Mouse (Mus musculus): Measurements from ENCODE around the gene Ets1. TPM values are rescaled to one million over a fixed set of nuclear protein-coding genes. Genes with fewer than 3 reads are reported as not detected.

The Ets1 gene
- polyA plus RNA-seq, 1 experiment from 2014 or later = 16.0 TPM

DNA sequence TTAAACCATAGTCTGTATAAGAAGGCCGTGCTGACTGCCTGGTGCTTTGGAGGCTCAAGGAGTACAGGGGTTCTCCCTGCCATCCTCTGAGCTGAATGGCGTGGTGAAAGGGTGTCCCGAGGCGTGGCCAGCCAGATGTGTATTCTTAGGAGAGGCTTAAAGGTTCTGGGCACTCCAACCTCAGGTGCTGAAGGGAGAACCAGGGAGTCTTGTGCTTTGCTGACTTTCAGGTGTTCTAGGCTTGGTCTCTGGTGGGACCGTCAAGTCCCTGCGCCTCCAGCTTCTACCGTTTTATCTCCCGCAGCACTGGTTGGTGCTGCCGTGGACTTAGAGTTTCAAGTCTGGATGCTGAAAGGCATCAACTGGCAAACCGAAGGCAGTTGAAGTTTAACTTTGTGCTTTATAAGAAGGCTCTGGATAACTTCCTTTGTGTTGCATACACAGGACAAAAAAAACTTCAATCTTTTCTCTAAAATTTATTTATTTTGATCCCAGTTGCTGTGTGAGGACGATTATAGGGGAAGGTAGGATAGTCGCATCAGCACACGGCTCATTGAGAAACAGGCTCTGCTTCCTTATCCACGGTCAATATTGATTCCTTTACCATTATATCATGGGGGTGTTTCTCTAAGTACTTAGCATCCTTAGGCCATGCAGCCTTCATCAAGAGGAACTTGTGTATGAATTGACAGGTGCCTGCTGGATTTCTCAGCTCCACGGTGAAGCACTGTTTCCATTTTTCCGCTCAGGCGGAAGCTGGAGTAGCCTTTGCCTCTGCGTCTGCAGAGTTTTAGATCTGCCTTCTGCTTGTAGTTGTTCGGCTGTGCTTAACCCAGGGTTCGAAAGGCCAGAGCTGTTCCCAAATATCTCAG, 65.3 kb downstream of the Ets1 start:
- 83% methylated on average over 20 of the region's 20 CpGs for WGBS
- H3K27me3 ChIP-seq = peaks cover 61% of the 10 kb centered on the region
- no peak for ATAC-seq
- no peak overlapping the region for H3K27ac ChIP-seq
- no peak overlapping the region for H3K4me2 ChIP-seq
- H3K36me3 ChIP-seq (ENCODE audit: poor library complexity, severe bottlenecking) = no peaks in the 10 kb centered on the region
- H3K9ac ChIP-seq = no peak overlapping the region
- no peaks in the 10 kb centered on the region for H3K9me3 ChIP-seq (replicated peaks)
- no peak overlapping the region for H3K4me3 ChIP-seq
- H3K4me1 ChIP-seq = peaks cover 7% of the 10 kb centered on the region

DNA sequence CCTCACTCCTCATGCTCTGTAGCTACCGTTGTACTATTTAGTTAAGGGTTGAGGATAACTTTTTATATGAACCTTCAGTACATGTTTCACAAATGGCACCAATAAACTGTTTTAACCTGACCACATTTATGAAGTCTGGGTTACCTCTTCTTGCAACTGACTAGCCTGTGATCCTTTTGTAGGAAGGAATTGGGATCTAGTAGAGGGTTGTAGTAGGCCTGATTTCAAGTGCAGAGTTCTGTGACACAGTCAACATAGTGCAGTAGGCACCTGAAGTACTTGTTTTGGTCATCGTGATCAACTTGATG, 65.9 kb downstream of the Ets1 start:
- no peak overlapping the region for H3K9ac ChIP-seq
- peaks cover 58% of the 10 kb centered on the region for H3K27me3 ChIP-seq
- no peak overlapping the region for H3K4me2 ChIP-seq
- WGBS = 96% methylated on average over 2 of the region's 2 CpGs
- no peaks in the 10 kb centered on the region for H3K36me3 ChIP-seq (ENCODE audit: poor library complexity, severe bottlenecking)
- no peak for ATAC-seq
- H3K27ac ChIP-seq = no peak overlapping the region
- peaks cover under 1% of the 10 kb centered on the region; the same call in 1 of the 2 replicates for H3K4me1 ChIP-seq
- no peak overlapping the region for H3K4me3 ChIP-seq
- no peaks in the 10 kb centered on the region for H3K9me3 ChIP-seq (replicated peaks)

DNA sequence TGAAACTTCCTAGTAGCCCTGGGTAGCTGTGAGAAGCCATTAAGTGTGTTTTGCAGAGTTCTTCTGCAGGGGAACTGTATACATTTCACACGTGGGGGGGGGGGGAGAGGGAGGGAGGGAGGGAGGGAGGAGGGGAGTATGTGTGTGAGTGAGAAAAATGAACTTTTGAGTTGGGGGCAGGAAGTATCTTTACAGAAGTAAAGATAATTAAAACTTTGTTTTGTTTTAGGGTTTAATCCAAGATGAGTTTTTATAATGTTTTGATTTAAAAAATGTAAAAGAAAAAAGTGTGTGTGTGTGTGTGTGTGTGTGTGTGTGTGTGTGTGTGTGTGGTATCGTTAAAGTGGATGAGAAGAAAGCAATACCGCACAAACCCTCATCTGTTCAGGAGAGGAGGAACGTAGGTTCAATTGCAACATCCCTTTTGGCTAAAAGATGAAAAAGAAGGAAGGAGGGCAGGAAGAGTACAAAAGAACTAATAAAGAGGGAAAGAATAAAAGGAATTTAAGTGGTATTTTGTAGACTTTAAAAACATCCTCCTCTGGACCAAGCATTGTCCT, 66.9 kb downstream of the Ets1 start:
- Histone ChIP-seq H3K27me3 (peaks cover 51% of the 10 kb centered on the region), H3K4me2 (no peak overlapping the region), H3K36me3 (ENCODE audit: poor library complexity, severe bottlenecking) (no peaks in the 10 kb centered on the region), H3K9ac (no peak overlapping the region), H3K4me1 (no peaks in the 10 kb centered on the region), H3K27ac (no peak overlapping the region), H3K4me3 (no peak overlapping the region), H3K9me3 (replicated peaks) (no peaks in the 10 kb centered on the region)
- ATAC-seq = no peak
- 55% methylated on average over 4 of the region's 4 CpGs for WGBS

DNA sequence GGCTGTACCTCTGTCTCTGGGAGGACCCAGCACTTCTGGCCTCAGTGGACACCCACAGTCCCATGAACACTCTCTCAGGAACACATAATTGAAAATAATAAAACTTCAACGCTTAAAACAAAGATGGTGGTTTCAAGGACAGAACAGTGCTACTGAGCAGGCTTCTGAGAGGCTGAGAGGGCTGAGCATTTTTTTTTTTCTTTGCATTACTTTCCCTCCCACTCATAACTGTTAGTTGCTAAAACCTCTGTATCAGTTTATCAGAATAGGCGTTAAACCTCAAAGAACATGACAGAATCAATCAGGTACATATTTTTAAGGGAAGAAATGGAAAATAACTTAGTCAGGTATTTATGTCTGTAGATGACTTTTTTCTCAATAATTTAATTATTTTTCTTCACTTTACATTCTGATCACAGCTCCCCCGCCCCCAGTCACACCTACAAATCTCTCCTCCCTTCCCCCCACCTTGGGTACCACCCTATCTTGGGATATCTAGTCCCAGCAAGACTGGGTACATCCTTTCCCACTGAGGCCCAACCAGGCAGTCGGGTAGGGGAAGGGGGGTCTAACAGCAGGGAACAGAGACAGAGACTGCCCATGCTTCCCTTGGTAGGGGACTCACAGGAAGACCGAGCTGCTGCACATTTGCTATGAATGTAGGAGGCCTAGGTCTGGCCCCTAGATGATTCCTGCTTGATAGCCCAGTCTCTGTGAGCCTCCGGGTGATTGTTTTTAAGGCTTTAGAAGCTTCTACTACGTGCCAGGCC, 68.1 kb downstream of the Ets1 start:
- no peak overlapping the region for H3K4me3 ChIP-seq
- 76% methylated on average over 7 of the region's 7 CpGs for WGBS
- no peaks in the 10 kb centered on the region for H3K36me3 ChIP-seq (ENCODE audit: poor library complexity, severe bottlenecking)
- no peak overlapping the region for H3K27ac ChIP-seq
- H3K4me1 ChIP-seq = no peaks in the 10 kb centered on the region
- no peak overlapping the region for H3K9ac ChIP-seq
- ATAC-seq = no peak
- H3K4me2 ChIP-seq = no peak overlapping the region
- no peaks in the 10 kb centered on the region for H3K9me3 ChIP-seq (replicated peaks)
- peaks cover 41% of the 10 kb centered on the region for H3K27me3 ChIP-seq

DNA sequence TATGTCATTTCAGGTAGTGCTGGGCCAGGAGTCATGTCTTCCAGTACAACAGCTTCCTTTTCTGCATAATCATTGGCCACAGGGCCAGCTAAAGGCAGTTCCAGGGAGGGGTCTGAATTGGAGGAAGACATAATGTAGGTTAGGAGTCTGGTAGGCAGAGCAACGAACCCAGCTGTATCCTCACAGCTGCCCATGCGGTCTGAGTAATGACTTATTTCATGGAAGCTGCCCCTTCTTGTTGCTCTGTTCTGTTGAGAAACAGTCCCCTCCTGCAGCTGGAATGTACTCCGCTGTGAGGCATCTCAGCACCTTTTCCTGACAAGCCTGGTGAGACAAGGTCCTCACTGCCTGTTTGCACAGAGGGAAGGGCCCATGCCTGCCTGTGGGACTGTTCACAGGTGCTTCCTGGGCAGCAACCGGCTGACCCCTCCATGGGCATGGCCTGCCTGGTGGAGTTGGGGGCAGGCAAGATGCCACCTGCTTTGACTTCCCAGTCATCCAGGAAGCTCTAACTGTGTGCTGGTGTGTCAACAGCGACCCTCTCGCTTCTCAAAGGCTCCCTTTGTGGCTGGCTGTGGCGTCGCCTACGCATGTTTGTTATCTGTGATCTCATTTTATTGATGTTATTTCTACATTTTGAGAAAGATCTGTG, 69.9 kb downstream of the Ets1 start:
- Histone ChIP-seq H3K9me3 (replicated peaks) (no peaks in the 10 kb centered on the region; the same call in 1 of the 2 replicates), H3K36me3 (ENCODE audit: poor library complexity, severe bottlenecking) (no peaks in the 10 kb centered on the region), H3K27ac (no peak overlapping the region), H3K4me1 (no peaks in the 10 kb centered on the region), H3K9ac (no peak overlapping the region), H3K4me3 (no peak overlapping the region), H3K4me2 (no peak overlapping the region), H3K27me3 (peaks cover 26% of the 10 kb centered on the region)
- no peak for ATAC-seq
- 89% methylated on average over 9 of the region's 9 CpGs for WGBS

DNA sequence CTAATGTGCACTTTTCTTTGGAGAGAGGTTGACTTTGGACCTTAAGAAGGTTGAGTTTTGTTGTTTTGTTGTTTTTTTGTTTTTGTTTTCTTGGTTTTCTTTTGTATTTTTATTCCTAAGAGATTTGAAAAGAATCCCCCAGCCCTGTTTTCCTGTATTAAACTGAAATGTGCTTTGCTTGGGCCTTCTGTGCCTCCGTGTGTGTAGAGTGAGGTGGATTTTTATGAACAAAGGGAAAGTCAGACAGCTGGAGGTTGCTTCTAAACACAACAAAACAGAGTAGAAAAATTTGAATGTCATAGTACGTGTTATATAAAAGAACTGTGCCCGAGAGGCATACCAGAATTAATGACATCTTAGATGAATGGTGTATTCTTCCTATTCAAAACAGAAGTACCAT, 71.4 kb downstream of the Ets1 start:
- Histone ChIP-seq H3K36me3 (ENCODE audit: poor library complexity, severe bottlenecking) (no peaks in the 10 kb centered on the region), H3K27ac (no peak overlapping the region), H3K4me3 (no peak overlapping the region), H3K4me1 (no peaks in the 10 kb centered on the region), H3K27me3 (peaks cover 12% of the 10 kb centered on the region), H3K4me2 (no peak overlapping the region), H3K9me3 (replicated peaks) (no peaks in the 10 kb centered on the region; the same call in 1 of the 2 replicates), H3K9ac (no peak overlapping the region)
- WGBS = 59% methylated on average over 3 of the region's 3 CpGs
- no peak for ATAC-seq

DNA sequence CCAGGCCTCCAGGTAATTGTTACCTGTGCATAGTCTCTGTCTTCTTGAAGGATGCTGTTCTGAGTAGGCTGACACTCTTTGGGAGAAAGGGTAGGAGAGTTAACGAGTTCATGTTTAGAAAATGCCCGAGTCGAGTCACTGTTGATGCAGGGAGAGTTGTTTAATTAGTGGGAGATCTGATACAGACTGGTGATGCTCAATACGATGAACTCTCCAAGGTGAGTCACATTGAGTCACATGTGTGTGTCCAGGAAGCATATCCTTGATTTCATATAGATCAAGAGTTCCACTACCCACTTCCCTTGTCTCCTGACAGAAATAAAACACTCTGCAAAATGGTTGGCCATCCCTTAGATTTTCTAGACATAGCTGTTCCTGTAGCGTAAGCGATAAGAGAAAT, 72.5 kb downstream of the Ets1 start:
- Histone ChIP-seq H3K4me2 (no peak overlapping the region), H3K9me3 (replicated peaks) (no peaks in the 10 kb centered on the region; the same call in 1 of the 2 replicates), H3K27me3 (peaks cover 15% of the 10 kb centered on the region), H3K27ac (no peak overlapping the region), H3K4me1 (no peaks in the 10 kb centered on the region), H3K9ac (no peak overlapping the region), H3K4me3 (no peak overlapping the region), H3K36me3 (ENCODE audit: poor library complexity, severe bottlenecking) (no peaks in the 10 kb centered on the region)
- WGBS = 76% methylated on average over 6 of the region's 6 CpGs
- no peak for ATAC-seq

DNA sequence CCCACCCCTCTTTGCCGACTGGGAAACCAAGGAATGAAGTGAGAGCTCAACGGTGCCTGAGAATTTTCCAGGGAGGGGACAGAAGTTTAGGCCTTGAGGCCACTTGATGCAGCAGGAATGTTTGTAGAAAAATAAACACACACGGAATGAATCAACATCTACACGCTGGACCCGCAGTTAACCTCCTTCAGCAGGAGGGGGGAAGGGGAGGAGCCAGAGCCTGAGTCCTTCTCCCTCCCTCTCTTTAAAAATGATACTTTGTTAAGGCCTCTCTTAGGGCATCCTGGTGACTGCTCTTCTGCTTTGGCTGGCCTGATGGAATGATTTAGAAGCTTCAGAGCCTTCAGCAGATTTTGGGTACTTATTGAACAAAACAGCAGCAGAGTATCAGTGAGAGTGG, 73.3 kb downstream of the Ets1 start:
- H3K27me3 ChIP-seq = peaks cover 14% of the 10 kb centered on the region
- no peak for ATAC-seq
- no peak overlapping the region for H3K4me2 ChIP-seq
- no peaks in the 10 kb centered on the region; the same call in 1 of the 2 replicates for H3K9me3 ChIP-seq (replicated peaks)
- WGBS = 34% methylated on average over 5 of the region's 5 CpGs
- no peak overlapping the region for H3K27ac ChIP-seq
- H3K4me1 ChIP-seq = no peaks in the 10 kb centered on the region
- no peak overlapping the region for H3K4me3 ChIP-seq
- no peak overlapping the region for H3K9ac ChIP-seq
- no peaks in the 10 kb centered on the region for H3K36me3 ChIP-seq (ENCODE audit: poor library complexity, severe bottlenecking)

DNA sequence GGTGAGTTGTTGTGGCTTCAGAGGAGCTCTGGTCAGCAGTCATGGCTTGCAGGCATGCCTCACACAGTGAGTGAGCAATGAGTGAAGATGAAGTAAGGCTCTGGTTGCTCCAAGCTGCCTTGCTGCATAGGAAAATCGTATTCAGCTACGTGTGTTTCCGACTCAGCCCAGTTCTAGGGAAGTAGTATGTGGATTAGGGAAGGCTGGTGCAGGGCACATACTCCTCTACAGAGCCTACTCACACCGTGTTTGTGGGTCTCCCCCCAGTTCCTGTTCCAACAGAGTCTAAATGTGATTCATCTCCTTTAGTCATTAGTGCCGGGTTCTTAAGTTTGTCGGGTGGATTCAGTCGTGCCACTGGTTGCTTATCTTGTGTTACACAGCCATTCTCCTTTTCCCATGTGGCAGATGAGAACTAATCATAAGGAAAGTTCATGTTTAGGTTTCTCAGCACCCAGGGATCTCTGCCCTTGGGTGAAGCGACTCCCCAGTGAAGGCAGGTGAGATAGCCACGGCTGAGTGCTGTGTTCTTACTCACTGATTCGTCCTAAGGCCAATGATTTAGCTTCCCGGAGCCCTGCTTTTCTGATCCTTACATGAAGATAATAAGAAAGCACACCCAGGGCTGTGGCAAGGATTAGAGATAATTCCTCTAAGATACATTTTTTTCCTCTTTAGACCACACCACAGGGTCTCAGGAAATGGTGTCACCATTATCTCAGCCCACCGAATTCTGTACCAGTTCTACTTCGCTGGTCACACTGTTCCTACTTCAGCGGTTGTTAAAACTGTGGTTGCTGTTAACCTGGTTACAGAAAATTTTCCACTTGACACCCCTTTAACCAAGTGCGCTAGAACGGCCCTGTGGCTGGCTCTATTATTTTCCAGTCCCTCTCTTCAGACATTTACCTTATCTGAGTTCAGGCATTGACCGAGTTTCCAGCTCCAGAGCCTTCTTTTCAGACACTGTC, 74.0 kb downstream of the Ets1 start:
- H3K27ac ChIP-seq = no peak overlapping the region
- WGBS = 85% methylated on average over 17 of the region's 17 CpGs
- H3K27me3 ChIP-seq = peaks cover 12% of the 10 kb centered on the region; the same call in 1 of the 2 replicates
- no peaks in the 10 kb centered on the region for H3K4me1 ChIP-seq
- ATAC-seq = no peak
- no peaks in the 10 kb centered on the region; the same call in 1 of the 2 replicates for H3K9me3 ChIP-seq (replicated peaks)
- H3K4me3 ChIP-seq = no peak overlapping the region
- H3K4me2 ChIP-seq = no peak overlapping the region
- no peaks in the 10 kb centered on the region for H3K36me3 ChIP-seq (ENCODE audit: poor library complexity, severe bottlenecking)
- no peak overlapping the region for H3K9ac ChIP-seq

DNA sequence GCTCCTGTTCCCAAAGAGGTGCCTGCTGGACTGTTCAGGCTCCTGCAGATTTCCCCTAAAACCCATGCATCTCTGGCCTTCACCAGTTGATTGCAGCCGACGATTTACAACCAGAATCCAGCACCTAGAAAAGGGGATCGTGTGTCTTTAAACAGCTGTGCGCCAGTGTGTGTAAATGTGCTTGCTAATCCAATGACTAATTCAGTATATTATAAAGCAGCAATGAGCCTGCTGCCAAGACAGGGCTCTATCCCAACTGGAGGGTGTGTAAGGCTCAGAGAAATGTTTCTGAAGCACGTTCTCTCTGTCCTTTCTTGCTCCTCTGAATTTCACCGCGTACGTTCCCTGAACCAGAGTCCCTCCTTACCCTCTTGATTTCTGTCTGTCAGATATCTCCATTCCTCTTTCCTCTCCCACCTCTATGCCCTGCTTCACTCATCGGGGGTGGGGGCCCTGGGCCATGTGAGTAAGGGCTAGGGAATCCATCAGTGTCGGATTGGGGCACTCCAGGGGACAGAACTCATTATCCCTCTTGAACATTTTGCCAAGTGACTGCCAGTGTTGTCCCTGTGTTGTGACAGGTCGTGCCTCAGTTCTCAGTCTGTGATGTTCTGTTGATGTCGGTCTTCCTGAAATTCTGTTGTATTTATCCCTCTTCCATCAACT, 75.1 kb downstream of the Ets1 start:
- Histone ChIP-seq H3K4me1 (peaks cover 5% of the 10 kb centered on the region), H3K9me3 (replicated peaks) (no peaks in the 10 kb centered on the region; the same call in 1 of the 2 replicates), H3K36me3 (ENCODE audit: poor library complexity, severe bottlenecking) (no peaks in the 10 kb centered on the region), H3K4me2 (no peak overlapping the region), H3K27me3 (peaks cover 12% of the 10 kb centered on the region; the same call in 1 of the 2 replicates), H3K4me3 (no peak overlapping the region), H3K27ac (no peak overlapping the region), H3K9ac (no peak overlapping the region)
- WGBS = 85% methylated on average over 12 of the region's 12 CpGs
- no peak for ATAC-seq

DNA sequence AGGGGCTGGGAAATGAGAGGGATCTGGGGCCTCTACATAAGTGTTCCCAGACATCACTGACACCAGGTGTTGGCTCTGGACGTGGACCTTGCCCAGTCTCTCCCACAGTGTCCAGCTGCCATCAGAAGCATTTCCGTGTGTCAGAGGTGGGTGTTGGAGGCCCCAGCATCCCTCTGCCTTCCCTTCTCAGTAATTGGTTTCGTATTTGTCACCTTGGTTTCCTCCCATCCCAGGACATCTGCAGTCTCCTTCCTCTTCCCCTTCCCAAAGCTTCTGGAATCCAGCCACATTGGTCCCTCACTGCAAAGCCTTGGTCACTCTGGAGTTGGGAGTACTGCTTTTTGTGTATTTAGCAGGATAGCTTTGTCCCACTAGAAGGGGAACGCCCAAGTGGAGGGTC, 75.7 kb downstream of the Ets1 start:
- H3K36me3 ChIP-seq (ENCODE audit: poor library complexity, severe bottlenecking) = no peaks in the 10 kb centered on the region
- H3K4me3 ChIP-seq = no peak overlapping the region
- H3K27me3 ChIP-seq = peaks cover 11% of the 10 kb centered on the region; the same call in 1 of the 2 replicates
- peaks cover 8% of the 10 kb centered on the region for H3K4me1 ChIP-seq
- 79% methylated on average over 4 of the region's 4 CpGs for WGBS
- no peak overlapping the region for H3K9ac ChIP-seq
- no peak overlapping the region for H3K27ac ChIP-seq
- ATAC-seq = no peak
- no peaks in the 10 kb centered on the region; the same call in 1 of the 2 replicates for H3K9me3 ChIP-seq (replicated peaks)
- H3K4me2 ChIP-seq = no peak overlapping the region
